Mouse (Mus musculus) thymus, postnatal 25 days (tissue): ENCODE measurements around the gene Gm10490.
"Not testable (repeated sequence)": the region's sequence is repeated elsewhere in the genome, so short reads cannot be mapped to it uniquely, and the experiment has no call there.

ENCODE experiments used
- DNase-seq: peaks from one replicate; pipeline ENCODE4 v3.0.0; 2022

Gene Gm10490

GRCm38 (mm10) chrX:7909242-7909641 is at the start of gene Gm10490:
Gene Gm10490, plus strand, starts transcription at chrX:7909542.
- not testable (repeated sequence) for DNase-seq

DNA sequence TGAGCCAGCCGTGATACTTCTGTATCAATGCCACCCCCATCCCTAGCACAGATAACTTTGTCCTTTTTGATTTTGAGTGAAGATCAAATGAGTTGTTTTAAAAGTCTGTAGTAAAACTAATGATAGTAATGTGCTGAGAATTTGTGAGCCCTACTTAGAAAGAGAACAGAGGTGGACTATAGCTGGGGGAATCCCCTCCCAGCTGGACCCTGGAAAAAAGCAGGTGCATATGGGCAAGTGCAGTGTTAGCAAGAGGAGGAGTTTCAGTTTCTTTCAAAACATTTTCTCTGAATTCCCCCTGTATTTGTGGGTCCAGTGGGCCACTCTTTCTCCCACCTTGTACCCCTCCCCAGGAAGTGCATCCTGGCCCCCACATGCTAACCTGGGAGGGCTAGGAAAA is 46.2 kb upstream of the Gm10490 start:
- DNase-seq: no peak

DNA sequence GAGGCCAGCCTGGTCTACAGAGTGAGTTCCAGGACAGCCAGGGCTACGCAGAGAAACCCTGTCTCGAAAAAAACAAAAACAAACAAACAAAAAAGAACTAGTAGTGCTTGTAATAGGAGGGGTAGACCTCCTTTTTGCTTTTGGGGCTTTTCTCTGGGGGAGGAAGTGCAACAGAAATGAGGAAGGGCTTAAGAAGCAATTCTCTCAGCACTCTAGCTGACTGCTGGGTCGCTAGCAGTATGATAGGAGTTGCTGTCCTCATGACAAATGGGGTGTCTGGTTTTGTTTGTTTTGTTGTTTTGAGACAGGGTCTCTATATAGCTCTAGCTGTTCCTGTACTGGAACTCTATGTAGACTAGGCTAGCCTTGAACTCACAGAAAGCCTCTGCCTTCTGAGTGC is 44.8 kb upstream of the Gm10490 start:
- no peak for DNase-seq

DNA sequence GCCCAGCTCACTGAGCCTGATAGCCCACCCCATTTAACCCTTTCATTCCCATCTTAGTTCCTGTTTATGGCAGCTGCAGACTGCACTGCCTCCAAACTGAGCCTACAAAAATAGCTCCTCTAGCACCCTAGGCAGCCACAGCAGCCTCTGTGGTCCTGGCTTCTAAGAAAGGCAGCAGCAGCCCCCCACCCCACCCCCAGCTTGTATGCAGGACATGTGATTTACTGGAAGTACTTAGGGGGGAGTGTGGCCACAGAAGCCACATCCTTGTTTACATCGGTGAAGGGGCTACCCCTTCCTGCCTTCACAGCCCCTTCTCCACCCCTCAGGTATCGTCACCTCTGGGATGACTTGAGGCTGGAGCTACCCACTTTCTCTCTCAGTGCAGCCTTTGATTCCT is 44.0 kb upstream of the Gm10490 start:
- DNase-seq: peak; percentile 23

DNA sequence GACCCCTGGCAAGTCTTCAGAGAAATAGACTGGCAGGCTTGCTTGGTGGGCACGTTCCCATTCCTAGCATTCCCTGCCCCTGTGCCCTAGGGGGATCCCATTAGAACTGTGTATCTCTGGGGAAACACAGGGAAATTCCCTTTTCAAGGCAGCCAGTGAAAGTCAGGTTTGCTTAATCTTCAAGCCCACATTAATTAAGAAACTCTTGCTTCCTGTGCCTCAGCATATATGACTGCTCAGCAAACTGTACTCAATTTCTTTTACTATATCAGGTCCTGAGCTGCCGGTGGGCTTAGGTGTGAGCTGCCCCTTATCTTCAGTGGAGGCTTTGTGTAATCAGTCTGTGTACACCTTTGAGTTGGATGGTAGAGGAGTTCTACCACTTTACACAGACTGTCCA is 43.6 kb upstream of the Gm10490 start:
- no peak for DNase-seq

DNA sequence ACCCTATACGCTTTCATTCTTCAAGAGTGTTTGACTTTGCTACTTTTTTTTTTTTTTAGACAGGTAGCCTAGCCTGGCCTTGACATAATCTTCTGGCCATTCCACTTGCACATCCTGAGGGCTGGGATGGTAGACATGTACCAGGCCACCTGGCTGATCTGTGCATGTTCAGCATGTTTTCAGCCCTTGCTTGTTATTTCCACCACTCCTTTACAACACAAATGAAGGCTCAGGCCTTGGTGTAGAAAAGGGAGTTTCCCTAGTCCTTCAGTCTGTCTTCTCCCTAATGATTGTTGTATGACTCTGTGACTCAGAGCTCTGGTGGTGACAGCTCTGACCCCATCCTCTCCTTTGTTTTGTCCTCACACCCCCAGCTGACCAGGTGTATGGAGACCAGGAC is 42.2 kb upstream of the Gm10490 start:
- DNase-seq: no peak

DNA sequence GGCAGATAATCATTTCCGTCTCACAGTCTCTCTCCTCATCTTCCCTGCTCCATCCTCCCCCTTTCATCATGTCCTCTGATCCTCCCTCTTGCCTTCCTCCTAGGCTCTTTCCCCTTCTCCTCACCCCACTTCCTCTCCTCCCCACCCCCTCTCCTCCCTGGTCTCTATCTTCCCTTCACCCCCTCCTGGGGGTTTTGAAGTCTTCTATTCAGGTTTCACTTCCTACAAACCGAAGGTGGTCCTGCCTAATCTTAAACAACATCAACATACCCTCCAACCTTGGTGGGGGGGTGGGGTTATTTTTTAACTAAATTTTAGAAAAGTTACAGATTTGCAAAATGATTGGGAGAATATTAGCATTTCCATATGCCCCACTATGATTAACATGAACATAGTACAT is 40.8 kb upstream of the Gm10490 start:
- no peak for DNase-seq

DNA sequence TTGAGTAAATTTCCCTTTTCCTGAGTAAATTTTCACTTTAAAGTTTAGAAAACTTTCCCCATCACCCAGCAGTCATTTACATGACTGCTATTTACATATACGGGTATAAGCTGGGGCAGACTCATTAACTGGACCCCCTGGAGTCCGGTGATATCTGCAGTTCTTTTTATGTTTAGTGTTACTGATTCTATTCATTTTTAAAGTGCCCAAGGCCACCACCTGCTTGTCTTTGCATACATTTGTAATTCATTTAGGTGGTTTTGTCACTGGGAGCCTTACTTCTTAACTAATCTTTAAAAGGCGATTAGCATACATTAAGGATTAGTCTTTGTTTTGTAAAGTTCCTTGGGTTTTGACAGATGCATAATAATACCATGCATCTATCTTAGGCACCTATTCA is 39.5 kb upstream of the Gm10490 start:
- no peak for DNase-seq

DNA sequence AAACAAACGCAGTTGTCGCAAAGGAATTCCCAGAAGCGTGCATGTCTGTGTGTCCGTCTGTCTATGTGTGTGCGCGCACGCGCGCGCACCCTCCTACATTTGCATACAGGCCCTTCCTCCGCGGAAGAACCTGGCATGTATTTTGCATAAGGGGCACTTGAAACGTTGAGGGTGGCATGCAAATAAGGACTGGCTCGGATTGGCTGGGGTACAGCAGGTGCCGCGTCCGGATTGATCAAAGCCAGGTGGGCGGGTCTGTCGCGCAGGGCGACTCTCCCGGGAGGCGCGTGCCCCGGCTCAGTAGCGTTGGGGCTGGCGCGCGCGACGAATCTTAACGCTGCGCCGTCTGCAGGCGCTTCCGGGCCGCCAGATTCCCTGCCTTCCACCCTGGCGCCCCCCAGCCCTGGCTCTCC is 31.3 kb upstream of the Gm10490 start, which contains the start of gene Pim2:
Pim2 (plus strand) TSS at position 256 of the 413 bp plus-strand sequence.
- DNase-seq: peak; percentile 87

GRCm38 (mm10) chrX:7878495-7878894 is 30.8 kb upstream of the Gm10490 start:
- no peak for DNase-seq

- DNase-seq: peak; percentile 51
Observed at GRCm38 (mm10) chrX:7879819-7880218, 29.5 kb upstream of the Gm10490 start.

GRCm38 (mm10) chrX:7883841-7884567 is 25.3 kb upstream of the Gm10490 start, which contains the start of gene Slc35a2:
Gene Slc35a2, plus strand, starts transcription at chrX:7884028.
- DNase-seq: peak; percentile 62

DNA sequence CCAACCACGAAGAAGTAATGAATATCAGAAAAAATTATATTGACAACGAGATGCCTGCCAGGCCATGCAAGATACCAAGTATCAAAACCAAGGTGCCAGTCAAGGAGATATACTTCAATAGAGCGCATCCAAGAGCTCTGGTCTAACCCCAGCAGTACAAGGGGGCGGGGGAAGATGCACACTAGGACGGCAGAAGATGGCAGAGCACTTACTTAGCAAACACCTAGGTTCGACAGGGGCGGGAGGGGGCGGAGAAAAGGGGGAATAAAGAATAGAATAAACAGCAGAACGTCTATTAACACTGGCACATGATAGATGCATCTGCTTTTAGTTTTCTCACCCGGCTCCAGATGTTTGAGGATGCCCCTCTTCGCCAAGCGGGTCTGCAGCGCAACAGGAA is 11.1 kb upstream of the Gm10490 start:
- DNase-seq: peak; percentile 8

GRCm38 (mm10) chrX:7898880-7899874 is 10.2 kb upstream of the Gm10490 start, which contains the start of the genes Pqbp1 and Timm17b:
Gene Pqbp1, minus strand, starts transcription at chrX:7899269.
Gene Timm17b, plus strand, starts transcription at chrX:7899357.
- DNase-seq: peak; percentile 84

GRCm38 (mm10) chrX:7904441-7904840 is 4.9 kb upstream of the Gm10490 start:
- no peak for DNase-seq

DNA sequence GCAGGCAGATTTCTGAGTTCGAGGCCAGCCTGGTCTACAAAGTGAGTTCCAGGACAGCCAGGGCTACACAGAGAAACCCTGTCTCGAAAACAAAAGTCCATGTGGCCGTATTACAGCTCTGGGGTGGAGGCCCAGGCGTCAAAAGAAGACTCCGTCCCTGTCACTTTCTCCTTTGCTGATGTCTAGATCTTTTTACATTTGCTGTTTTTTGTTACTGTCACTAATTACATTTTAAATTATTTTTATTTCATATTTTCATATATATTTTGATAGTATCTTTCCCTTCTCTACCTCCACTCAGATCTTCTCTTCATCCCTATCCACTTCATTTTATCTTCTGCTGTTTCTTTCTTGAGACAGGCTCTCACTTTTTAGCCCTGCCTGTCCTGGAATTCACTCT is 1.6 kb upstream of the Gm10490 start, which contains the start of gene Gm10491:
Gm10491 (minus strand) TSS at position 101 of the 400 bp plus-strand sequence.
- DNase-seq: no peak

DNA sequence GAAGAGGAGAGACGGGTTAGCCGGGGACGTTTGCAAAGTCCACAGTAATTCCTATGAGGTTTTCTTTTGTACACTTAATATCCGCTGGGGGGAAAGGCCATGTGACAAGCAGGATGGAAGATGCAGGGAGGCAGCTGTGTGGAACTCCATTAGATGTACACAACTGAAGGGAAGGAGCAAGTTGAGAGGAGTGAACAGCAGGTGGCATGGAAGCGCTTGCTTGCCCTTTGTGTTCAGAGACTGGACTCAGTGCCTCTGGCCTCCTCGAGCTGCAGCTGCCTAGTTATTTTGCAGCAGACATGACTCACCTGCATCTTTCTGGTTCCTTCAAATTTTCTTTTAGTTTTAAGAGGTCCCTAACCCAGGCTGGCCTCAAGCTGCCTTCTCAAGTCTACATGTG is 1.1 kb downstream of the Gm10490 start:
- DNase-seq: no peak

GRCm38 (mm10) chrX:7915669-7916068 is 6.3 kb downstream of the Gm10490 start:
- DNase-seq: peak; percentile 39

GRCm38 (mm10) chrX:7917960-7918359 is 8.6 kb downstream of the Gm10490 start:
- DNase-seq: not testable (repeated sequence)

DNA sequence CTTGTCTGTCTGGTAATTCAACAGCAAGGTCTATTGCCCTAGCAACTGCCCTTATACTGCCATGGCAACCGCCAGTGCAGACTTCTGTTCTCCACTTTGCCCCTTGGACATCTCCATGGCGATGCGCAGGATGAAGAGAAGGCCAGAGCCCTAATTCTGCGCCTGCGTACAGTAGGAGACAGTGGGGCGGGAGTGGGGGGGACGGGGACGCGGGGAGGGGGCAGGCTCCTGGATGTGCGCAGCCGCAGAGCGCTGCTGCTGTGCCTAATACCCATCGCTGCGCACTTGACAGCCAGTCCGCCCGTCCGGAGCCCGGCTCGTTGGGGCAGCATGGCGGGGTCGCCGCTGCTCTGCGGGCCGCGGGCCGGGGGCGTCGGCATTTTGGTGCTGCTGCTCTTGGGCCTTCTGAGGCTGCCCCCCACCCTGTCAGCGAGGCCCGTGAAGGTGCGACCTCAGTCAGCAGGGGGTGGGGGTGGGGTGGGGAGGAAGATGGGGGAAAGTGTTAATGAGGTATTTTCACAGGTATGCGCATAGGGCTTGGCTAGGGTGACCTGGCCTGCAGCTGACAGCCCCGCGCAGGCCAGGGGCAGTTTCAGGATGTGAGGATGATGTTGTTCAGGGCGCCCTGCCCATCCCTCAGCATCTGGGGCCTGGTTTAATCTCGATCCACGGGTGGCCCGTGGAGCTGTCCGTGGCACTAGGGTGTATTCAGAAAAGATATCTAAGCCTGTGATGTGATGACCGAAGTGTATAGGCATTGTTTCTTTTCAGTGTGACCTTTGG is 10.4 kb downstream of the Gm10490 start, which contains the start of gene Pcsk1n:
Pcsk1n (plus strand) TSS at position 222 of the 783 bp plus-strand sequence.
- DNase-seq: no peak

GRCm38 (mm10) chrX:7922032-7922431 is 12.7 kb downstream of the Gm10490 start:
- DNase-seq: no peak

GRCm38 (mm10) chrX:7926266-7926665 is 16.9 kb downstream of the Gm10490 start:
- no peak for DNase-seq
